Mouse (Mus musculus): ENCODE data around the gene Tssk4.
A peak's percentile ranks its signal among the peaks of the same experiment; 100 is the strongest.

The Tssk4 gene

DNA sequence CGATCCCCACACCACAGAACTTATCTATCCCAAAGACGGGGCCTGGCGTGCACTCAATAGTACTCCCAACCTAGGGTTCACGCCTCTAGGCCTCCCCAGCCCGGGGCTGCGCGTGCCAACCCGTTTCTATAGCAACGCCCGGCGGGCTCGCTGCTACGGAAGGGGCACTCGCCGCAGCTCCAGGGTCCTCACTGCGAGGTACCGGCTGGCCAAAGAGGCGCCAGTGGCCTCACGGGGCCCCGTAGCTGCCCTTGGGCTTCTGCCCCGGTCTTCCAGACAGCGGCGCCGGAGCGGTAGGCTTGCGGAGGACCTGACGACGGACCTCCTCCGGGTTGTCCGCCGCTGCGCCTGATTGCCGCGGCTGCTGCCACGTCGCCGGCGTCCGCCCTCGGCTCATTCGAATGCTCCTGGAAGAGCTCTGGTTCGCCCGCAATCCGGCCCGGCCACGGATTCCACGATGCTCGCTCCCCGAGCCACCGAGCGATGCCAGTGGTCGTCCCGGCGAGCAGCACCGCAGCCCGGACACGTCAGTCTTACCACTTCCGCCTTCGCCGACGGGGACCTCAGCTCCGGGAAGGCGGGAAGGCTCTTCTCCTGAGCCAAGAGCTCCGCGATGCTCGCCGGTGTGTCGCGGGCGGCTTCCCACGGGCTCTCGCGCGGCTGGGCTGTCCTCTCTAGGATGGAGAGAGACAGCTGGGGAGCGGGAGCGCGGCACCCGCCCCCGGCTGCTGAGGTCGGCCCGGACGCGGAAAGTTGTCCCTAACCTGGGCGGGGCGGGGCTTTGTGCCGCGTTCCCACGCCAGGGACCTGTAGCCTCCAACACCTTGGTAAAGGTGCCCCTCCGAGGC lies 6.7 kb upstream of the Tssk4 start, which contains the start of gene Tm9sf1:
Gene Tm9sf1, minus strand, starts transcription at position 747 of the 848 bp plus-strand sequence.
- peak; percentile 84 to 89 for DNase-seq

DNA sequence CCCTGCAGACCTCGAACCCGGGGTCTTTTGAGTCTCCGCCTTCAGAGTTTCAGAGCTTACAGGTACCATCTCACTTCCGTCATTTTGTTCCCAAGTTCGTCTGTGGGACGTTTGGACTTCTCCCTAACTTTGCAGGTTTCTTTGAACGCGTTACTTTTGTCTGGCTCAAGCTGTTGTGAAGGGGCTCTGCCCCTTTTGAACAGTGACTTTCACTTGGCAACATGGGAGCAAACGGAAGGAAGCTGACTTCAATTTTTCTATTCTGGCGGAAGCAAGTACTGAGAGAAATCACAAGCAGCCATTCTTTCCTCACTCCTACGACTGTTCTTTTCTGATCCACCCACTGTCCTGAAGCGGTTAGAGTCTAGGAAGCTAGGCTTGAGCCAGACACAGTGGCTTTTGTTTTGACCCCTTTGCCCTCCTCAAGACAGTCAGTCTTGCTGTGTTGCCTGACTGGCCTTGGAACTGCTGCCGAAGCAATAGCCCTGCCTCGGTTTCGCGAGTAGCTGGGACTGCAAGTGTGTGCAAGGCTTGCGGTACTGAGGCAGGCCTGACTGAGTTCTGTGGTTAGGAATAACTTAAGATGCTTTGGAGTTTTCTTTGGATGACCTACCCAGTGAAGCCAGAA lies 5.6 kb upstream of the Tssk4 start:
- DNase-seq = peak; percentile 35 to 36

- no peak for DNase-seq
These were observed 1.5 kb downstream of the Tssk4 start for GRCm38 (mm10) chr14:55651528-55651927.

- DNase-seq = no peak
These were observed 7.0 kb downstream of the Tssk4 start for GRCm38 (mm10) chr14:55656935-55657334.

DNA sequence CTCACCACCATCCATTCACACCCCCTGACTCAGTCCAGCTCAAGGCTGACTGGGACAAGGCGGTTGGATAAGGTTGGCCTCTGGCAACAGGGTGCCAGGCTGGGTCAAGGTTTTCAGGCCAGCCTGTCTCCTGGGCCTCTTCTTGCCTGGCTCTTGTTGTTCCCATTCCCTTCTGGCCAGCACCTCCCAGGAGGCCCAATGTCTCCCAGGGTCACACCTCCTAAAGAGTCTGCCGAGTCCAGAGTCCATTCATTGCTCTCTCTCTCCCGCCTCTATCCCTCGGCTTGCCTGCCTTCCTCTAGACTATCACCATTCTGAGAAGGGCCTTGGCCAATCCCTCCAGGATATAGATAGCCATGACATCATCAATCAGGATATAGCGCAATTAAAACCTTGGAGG lies 8.0 kb downstream of the Tssk4 start:
- no peak for DNase-seq

DNA sequence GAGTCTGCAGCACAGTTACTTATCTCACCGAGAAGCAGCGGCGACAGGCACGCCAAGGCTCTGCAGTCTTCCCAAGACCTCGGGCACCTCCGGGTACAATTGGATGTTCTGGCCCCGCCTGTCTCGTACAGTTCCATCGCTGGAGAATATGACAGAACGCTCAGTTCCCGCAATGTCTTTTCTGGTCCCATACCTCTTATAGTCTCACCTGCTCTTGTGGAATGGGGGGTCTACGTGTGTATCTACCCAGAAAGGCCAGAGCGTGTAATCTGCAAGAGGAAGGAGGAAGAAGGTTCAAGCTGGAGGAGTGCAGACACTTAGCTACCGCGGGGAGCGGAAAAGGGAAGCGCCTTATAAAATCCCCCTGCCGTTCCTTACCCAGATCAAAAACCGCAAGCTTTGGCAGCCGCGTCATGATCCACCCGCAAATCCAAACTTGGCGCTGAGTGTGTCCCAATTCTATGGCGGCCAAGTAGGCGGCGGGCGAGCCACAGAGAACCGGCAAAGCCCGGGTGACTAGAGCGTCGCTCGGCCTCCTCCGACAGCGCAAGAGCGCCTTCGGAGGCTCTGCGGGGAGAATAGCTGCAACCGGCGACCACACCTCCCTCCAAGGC lies 10.1 kb downstream of the Tssk4 start, which contains the start of gene Mdp1:
Gene Mdp1, minus strand, starts transcription at position 549 of the 614 bp plus-strand sequence.
- DNase-seq = peak; percentile 79 to 80

DNA sequence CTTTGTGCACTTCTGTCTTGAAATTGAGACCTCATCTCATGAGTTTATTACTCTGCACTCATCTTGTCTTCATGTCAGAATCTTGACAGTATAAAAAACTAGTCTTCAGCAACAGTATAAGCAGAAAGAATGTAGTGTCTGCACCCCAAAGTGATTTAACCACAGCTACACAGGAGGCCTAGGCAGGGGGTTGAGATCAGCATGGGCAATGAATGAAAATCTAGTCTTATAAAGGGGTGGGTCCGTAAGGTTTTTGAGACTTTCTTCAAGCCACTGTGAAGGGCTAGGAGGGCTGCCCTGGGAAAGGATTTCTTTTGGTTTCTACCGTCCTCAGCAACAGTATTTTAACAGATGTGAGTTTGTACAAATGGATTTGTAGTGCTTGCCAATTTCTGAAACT lies 10.7 kb downstream of the Tssk4 start:
- DNase-seq = no peak

GRCm38 (mm10) chr14:55671486-55671832 lies 21.5 kb downstream of the Tssk4 start:
- DNase-seq = no peak

DNA sequence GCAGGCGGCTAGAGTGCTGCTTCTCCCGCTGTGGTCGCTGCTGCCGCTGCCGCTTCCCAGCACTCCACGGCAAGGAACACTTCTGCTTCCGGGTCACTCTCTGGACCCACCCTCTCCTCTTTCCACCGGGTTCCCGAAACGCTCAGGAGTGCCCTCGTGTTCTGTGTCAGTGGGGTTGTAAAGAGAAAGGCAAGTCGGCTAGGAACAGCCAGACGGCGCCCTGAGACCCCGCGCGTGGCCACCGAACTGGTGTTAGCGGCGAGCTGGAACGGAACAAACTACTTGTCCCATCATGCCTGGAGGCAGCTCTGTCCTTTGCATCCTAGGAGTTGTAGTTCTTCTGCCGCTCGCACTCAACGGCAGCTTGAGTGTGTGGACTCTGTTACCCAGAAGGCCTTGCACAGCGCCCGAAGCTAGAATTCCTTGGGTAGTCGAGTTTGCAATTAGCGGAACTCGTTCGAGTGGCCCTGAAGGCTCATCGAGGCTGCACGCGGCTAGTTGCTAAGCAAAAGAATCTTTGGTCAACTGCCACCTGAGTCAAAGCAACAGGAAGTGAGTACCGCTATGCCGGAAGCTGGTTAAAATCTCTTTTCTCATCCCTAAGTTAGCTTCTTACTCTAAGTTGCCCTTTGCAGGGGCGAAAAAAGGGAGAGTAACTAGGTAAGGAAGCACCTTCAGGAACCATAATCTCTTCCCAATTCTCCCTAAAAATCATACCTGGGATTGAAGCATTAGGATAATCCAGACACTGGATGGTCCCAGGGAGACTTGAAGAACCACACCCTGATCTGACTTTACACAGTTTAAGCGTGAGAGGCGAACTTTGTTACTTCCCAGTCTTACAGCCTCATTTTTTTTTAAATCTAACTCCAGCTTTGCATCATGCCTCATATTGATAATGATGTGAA lies 22.1 kb downstream of the Tssk4 start, which contains the start of the genes Gmpr2 and Nedd8:
Gene Gmpr2, plus strand, starts transcription at position 109 of the 908 bp plus-strand sequence.
Gene Nedd8, minus strand, starts transcription at position 292 of the 908 bp plus-strand sequence.
- peak; percentile 86 to 88 for DNase-seq

DNA sequence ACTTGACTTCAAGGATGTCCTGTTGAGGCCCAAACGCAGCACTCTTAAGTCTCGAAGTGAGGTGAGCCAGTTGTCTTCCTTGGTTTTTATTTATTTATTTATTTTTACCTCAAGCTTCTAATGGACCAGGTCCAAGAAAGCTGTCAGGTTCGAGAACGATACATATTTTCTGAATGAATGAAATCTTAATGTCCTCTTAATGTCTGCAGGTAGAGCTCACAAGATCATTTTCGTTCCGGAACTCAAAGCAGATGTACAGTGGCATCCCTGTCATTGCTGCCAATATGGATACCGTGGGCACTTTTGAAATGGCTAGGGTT lies 22.7 kb downstream of the Tssk4 start:
- DNase-seq = no peak

DNA sequence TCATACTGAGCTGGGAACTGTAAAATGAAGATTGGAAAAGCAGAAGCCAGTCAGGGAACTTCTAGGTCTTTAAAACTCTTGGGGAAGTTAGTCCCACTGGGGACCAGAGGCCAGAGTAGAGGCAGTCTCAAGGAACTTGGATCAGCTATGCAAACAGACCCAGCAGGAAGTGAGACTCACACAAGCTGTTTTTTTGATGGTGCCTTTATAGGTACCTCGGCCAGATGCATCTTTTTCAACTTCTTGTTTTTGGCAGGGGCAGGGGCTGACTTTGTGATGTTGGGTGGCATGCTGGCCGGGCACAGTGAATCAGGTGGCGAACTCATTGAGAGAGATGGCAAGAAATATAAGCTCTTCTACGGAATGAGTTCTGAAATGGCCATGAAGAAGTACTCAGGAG lies 27.6 kb downstream of the Tssk4 start:
- peak in 1 of 2 experiments; percentile 23 for DNase-seq

- peak; percentile 96 to 97 for DNase-seq
These were observed 31.5 kb downstream of the Tssk4 start, which contains the start of gene Tinf2 for GRCm38 (mm10) chr14:55681160-55682117. Tinf2 (minus strand) TSS chr14:55681820.

DNA sequence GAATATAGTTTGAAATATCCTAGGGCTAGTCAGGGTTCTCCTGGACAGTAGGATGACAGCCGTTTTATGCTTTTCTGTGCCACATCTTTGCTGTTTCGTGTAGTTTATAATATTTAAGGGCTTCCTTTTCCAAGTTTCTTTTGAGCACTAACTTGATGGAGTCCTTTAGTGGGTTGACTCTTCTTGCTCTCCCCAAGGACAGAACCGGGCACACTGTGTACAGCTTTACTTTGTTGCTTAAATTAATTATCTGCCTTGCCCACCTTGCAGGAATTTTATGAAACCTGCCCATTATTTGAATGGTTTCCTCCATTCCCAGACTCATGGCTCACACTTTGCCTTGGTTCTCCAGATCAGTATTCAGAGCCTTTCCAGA lies 32.1 kb downstream of the Tssk4 start:
- DNase-seq = no peak

GRCm38 (mm10) chr14:55689433-55689832 lies 39.4 kb downstream of the Tssk4 start:
- no peak for DNase-seq

DNA sequence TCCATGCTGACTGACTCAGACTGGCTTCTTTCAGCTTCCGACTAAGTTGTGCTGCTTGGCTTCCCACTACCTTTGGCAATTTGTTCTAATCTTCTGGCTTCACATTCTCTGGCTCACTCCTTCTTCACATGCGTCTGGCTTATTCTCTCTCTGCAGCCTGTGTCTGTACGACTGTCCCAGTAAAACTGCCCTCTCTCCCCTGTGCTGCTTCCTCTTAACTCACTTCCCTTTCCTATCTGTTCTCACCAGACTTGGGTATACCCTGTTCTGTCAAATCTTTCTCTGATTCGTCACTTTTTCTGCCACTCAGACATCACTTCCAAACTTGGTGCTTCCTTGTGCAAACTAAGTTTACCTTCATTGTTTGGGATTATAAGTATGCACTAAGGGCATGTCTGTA lies 47.2 kb downstream of the Tssk4 start:
- DNase-seq = no peak

DNA sequence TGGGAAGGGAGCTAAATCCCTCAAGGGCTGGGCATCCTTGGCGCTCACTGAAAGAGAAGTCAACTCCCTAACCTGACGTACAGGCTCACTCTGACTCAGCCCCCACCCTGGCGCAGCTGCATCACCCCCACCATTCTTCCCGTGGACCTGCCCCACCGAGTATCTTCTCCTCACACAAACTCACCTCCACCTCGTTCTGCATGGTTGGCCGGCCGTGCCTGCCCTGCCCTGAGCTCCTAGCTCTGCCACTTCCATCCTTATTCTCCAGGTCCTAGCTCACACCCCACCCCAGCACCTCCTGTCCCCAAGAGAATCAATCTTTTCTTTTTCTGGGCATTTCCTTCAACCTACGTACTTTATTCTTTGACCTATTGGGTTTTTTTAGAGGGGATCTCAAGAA lies 51.1 kb downstream of the Tssk4 start:
- no peak for DNase-seq

All from B cell, adult 2 months (primary cell).